Mouse (Mus musculus) left cerebral cortex, postnatal 10 days (tissue): ENCODE data around the gene Zfp382. TPM values are rescaled to one million over a fixed set of nuclear protein-coding genes. Genes with fewer than 3 reads are reported as not detected.
A peak's percentile ranks its signal among the peaks of the same experiment; 100 is the strongest.
"Not testable (repeated sequence)": the region's sequence is repeated elsewhere in the genome, so short reads cannot be mapped to it uniquely, and the experiment has no call there.

Source experiments
- DNase-seq, 2 experiments: peaks; one replicate each; pipeline ENCODE4 v3.0.0; 2021 to 2022; ENCODE audit warnings: low spot score in 2 of 2, mixed read lengths in 1 of 2; ENCODE audit errors: extremely low spot score in 1 of 2
- intact Hi-C: fragments of 180-260 bp; cut with DNase I; formaldehyde crosslinking; loops from one replicate; pipeline ENCODE4 v1.15.1; 2025
- total RNA-seq, 2 experiments: library from RNA; stranded (reverse); gene quantifications; 2 replicates each; pipeline ENCODE4 v1.2.3; 2021

Gene Zfp382
- 10 to 100 TPM; 30.6 to 34.5 TPM for total RNA-seq

GRCm38 (mm10) chr7:30121308-30122187 is at the start of gene Zfp382:
Gene Zfp382, plus strand, starts transcription at chr7:30121942.
- intact Hi-C loops, result no loop called here
- peak; percentile 82 to 95 for DNase-seq

- intact Hi-C loops, result loop anchor here (5.0 kb wide), 1 partner anchor 60 kb away; no protein-coding TSS in a partner anchor
- DNase-seq, result peak; percentile 72 to 87
Observed at GRCm38 (mm10) chr7:30072146-30073028, 49.4 kb upstream of the Zfp382 start, which contains the start of gene Zfp82. Gene Zfp82, minus strand, starts transcription at chr7:30072900.

GRCm38 (mm10) chr7:30086524-30086923 is 35.2 kb upstream of the Zfp382 start:
- DNase-seq, result no peak
- intact Hi-C loops, result no loop called here

- no peak for DNase-seq
- intact Hi-C loops, result no loop called here
Observed at GRCm38 (mm10) chr7:30089405-30089804, 32.3 kb upstream of the Zfp382 start.

GRCm38 (mm10) chr7:30090092-30090969 is 31.4 kb upstream of the Zfp382 start, which contains the start of the genes Gm26920 and Zfp566:
Gene Gm26920, minus strand, starts transcription at chr7:30090410.
Gene Zfp566, minus strand, starts transcription at chr7:30090527.
- intact Hi-C loops, result no loop called here
- DNase-seq, result peak; percentile 95 to 96

- DNase-seq, result no peak
- intact Hi-C loops, result no loop called here
Observed at GRCm38 (mm10) chr7:30090970-30091585, 30.7 kb upstream of the Zfp382 start.

GRCm38 (mm10) chr7:30092666-30093065 is 29.1 kb upstream of the Zfp382 start:
- no peak for DNase-seq
- intact Hi-C loops, result no loop called here

- intact Hi-C loops, result no loop called here
- no peak for DNase-seq
Observed at GRCm38 (mm10) chr7:30093918-30094415, 27.8 kb upstream of the Zfp382 start.

- peak; percentile 91 to 93 for DNase-seq
- intact Hi-C loops, result no loop called here
Observed at GRCm38 (mm10) chr7:30094646-30095429, 26.9 kb upstream of the Zfp382 start, which contains the start of gene Zfp260. Gene Zfp260, plus strand, starts transcription at chr7:30094777.

- DNase-seq, result no peak
- intact Hi-C loops, result no loop called here
Observed at GRCm38 (mm10) chr7:30095551-30096125, 26.1 kb upstream of the Zfp382 start.

GRCm38 (mm10) chr7:30099297-30099696 is 22.4 kb upstream of the Zfp382 start:
- peak; percentile 79 to 84 for DNase-seq
- intact Hi-C loops, result no loop called here

GRCm38 (mm10) chr7:30116076-30116475 is 5.7 kb upstream of the Zfp382 start:
- intact Hi-C loops, result no loop called here
- DNase-seq, result no peak

- intact Hi-C loops, DNase-seq: not testable (repeated sequence)
Observed at GRCm38 (mm10) chr7:30117935-30118334, 3.8 kb upstream of the Zfp382 start.

GRCm38 (mm10) chr7:30122188-30122530 is 417 bp downstream of the Zfp382 start:
- no peak for DNase-seq
- intact Hi-C loops, result no loop called here

- DNase-seq, result no peak
Observed at GRCm38 (mm10) chr7:30129900-30130299, 8.2 kb downstream of the Zfp382 start.

GRCm38 (mm10) chr7:30132396-30132795 is 10.7 kb downstream of the Zfp382 start:
- intact Hi-C loops, result no loop called here
- no peak for DNase-seq

More at GRCm38 (mm10) chr7:30129900-30130299, 8.2 kb downstream of the Zfp382 start:
- intact Hi-C loops, result no loop called here

- no peak for DNase-seq
- intact Hi-C loops, result no loop called here
Observed at GRCm38 (mm10) chr7:30136826-30137225, 15.1 kb downstream of the Zfp382 start.
